Mouse (Mus musculus) CH12.LX (cell line): ENCODE results near the gene Thbs1. TPM values are rescaled to one million over a fixed set of nuclear protein-coding genes. Genes with fewer than 3 reads are reported as not detected.

Experiments
- DNase-seq: peaks from one replicate; pipeline ENCODE4 v3.0.0-alpha.2; 2013; ENCODE audit errors: extremely low read depth
- H3K27ac ChIP-seq: 2 replicates; pipeline ENCODE4 v1.5.1; 2012; ENCODE audit warnings: low read depth, mild to moderate bottlenecking, control low read depth, moderate library complexity; ENCODE audit not compliant: insufficient read depth
- H3K27me3 ChIP-seq: replicated peaks from 2 replicates; pipeline ENCODE3; 2012; ENCODE audit warnings: inconsistent platforms
- H3K36me3 ChIP-seq, 2 experiments: replicated peaks in 1 of 2; 2 replicates each; pipeline versions ENCODE3 to v1.6.1; 2012; ENCODE audit warnings: inconsistent platforms in 1 of 2, low read length in 1 of 2, mild to moderate bottlenecking in 1 of 2, mixed read lengths in 1 of 2, moderate library complexity in 1 of 2; ENCODE audit not compliant: control insufficient read depth in 1 of 2, insufficient read depth in 1 of 2
- H3K4me1 ChIP-seq, 2 experiments: 2 replicates each; pipeline ENCODE4 v1.6.1; 2012; ENCODE audit warnings: inconsistent platforms in 1 of 2, moderate library complexity in 1 of 2; ENCODE audit not compliant: insufficient read depth in 2 of 2, control insufficient read depth in 1 of 2
- H3K4me2 ChIP-seq: 2 replicates; pipeline ENCODE4 v1.6.1; 2012; ENCODE audit warnings: low read depth, mild to moderate bottlenecking, control low read depth; ENCODE audit not compliant: poor library complexity, insufficient read depth, severe bottlenecking
- H3K4me3 ChIP-seq, 3 experiments: fragments of 150-350 bp in 1 of 3; sonication (generic) in 1 of 3; replicated peaks in 1 of 3; 2 replicates each; pipeline versions ENCODE3 to v1.5.1; 2011 to 2012; ENCODE audit warnings: low read depth in 2 of 3, low read length in 2 of 3, mild to moderate bottlenecking in 2 of 3, moderate library complexity in 2 of 3, control low read depth in 1 of 3, improper control_type of control experiment in 1 of 3, inconsistent platforms in 1 of 3, mixed read lengths in 1 of 3; ENCODE audit not compliant: poor library complexity in 1 of 3
- H3K79me2 ChIP-seq: replicated peaks from 2 replicates; pipeline ENCODE4 v1.6.1; 2012; ENCODE audit warnings: mild to moderate bottlenecking, moderate library complexity; ENCODE audit not compliant: control insufficient read depth, poor library complexity, insufficient read depth, severe bottlenecking; ENCODE audit errors: extremely low read depth
- H3K9ac ChIP-seq: 2 replicates; pipeline ENCODE4 v1.6.1; 2012; ENCODE audit warnings: low read depth, mild to moderate bottlenecking, control low read depth, moderate library complexity; ENCODE audit not compliant: insufficient read depth
- H3K9me3 ChIP-seq: replicated peaks from 2 replicates; pipeline ENCODE3; 2012; ENCODE audit warnings: low read length, inconsistent platforms, mixed read lengths
- BHLHE40 ChIP-seq: IDR thresholded peaks from 2 replicates; pipeline ENCODE4 v1.6.1; 2011; ENCODE audit warnings: mild to moderate bottlenecking, low read depth, low read length, improper control_type of control experiment
- CHD1 ChIP-seq: IDR thresholded peaks from 2 replicates; pipeline ENCODE4 v1.6.1; 2012; ENCODE audit warnings: low read depth, low read length, improper control_type of control experiment, inconsistent platforms
- CHD2 ChIP-seq: IDR thresholded peaks from 2 replicates; pipeline ENCODE4 v1.6.1; 2011; ENCODE audit warnings: low read length, improper control_type of control experiment
- CTCF ChIP-seq, 2 experiments: IDR thresholded peaks in 1 of 2; conservative IDR thresholded peaks in 1 of 2; 2 replicates each; pipeline ENCODE4 v1.5.1; 2011 to 2012; ENCODE audit warnings: low read depth in 2 of 2, low read length in 2 of 2, improper control_type of control experiment in 1 of 2, inconsistent platforms in 1 of 2, mild to moderate bottlenecking in 1 of 2, moderate library complexity in 1 of 2
- E2F4 ChIP-seq: IDR thresholded peaks from 2 replicates; pipeline ENCODE4 v1.6.1; 2011; ENCODE audit warnings: low read depth, low read length, improper control_type of control experiment; ENCODE audit not compliant: insufficient replicate concordance
- EP300 ChIP-seq: IDR thresholded peaks from 2 replicates; pipeline ENCODE4 v1.6.1; 2011; ENCODE audit warnings: low read length, improper control_type of control experiment
- ETS1 ChIP-seq: conservative IDR thresholded peaks from 2 replicates; pipeline ENCODE4 v1.6.1; 2012; ENCODE audit warnings: low read depth, mild to moderate bottlenecking, inconsistent platforms, low read length, improper control_type of control experiment, moderate library complexity
- GABPA ChIP-seq: IDR thresholded peaks from 2 replicates; pipeline ENCODE4 v1.6.1; 2012; ENCODE audit warnings: low read depth, low read length, improper control_type of control experiment, inconsistent platforms; ENCODE audit not compliant: insufficient replicate concordance
- HCFC1 ChIP-seq: IDR thresholded peaks from 2 replicates; pipeline ENCODE4 v1.6.1; 2012; ENCODE audit warnings: low read depth, mild to moderate bottlenecking, inconsistent platforms, low read length, improper control_type of control experiment
- JUN ChIP-seq: IDR thresholded peaks from 2 replicates; pipeline ENCODE4 v1.6.1; 2011; ENCODE audit warnings: low read depth, mild to moderate bottlenecking, low read length, improper control_type of control experiment, moderate library complexity; ENCODE audit not compliant: insufficient read depth
- KAT2A ChIP-seq: IDR thresholded peaks from 2 replicates; pipeline ENCODE4 v1.6.1; 2012; ENCODE audit warnings: low read length, improper control_type of control experiment, inconsistent platforms; ENCODE audit not compliant: insufficient replicate concordance
- MAFK ChIP-seq: IDR thresholded peaks from 2 replicates; pipeline ENCODE4 v1.6.1; 2011; ENCODE audit warnings: low read length, improper control_type of control experiment; ENCODE audit not compliant: insufficient replicate concordance
- MAZ ChIP-seq: IDR thresholded peaks from 2 replicates; pipeline ENCODE4 v1.6.1; 2012; ENCODE audit warnings: low read depth, mild to moderate bottlenecking, inconsistent platforms, low read length, improper control_type of control experiment, moderate library complexity
- MXI1 ChIP-seq: IDR thresholded peaks from 2 replicates; pipeline ENCODE4 v1.6.1; 2011; ENCODE audit warnings: mild to moderate bottlenecking, low read depth, low read length, improper control_type of control experiment
- MYC ChIP-seq: IDR thresholded peaks from 2 replicates; pipeline ENCODE4 v1.6.1; 2011; ENCODE audit warnings: low read depth, mild to moderate bottlenecking, improper control_type of control experiment, low read length
- NELFE ChIP-seq: IDR thresholded peaks from 2 replicates; pipeline ENCODE4 v1.6.1; 2011; ENCODE audit warnings: low read depth, low read length, improper control_type of control experiment
- NRF1 ChIP-seq: IDR thresholded peaks from 2 replicates; pipeline ENCODE4 v1.6.1; 2014; ENCODE audit warnings: low read depth, mild to moderate bottlenecking, inconsistent platforms, low read length, improper control_type of control experiment, moderate library complexity
- POLR2AphosphoS2 ChIP-seq: IDR thresholded peaks from 2 replicates; pipeline ENCODE4 v1.6.1; 2011; ENCODE audit warnings: low read depth, low read length, improper control_type of control experiment
- RCOR1 ChIP-seq: conservative IDR thresholded peaks from 2 replicates; pipeline ENCODE4 v1.6.1; 2012; ENCODE audit warnings: low read depth, mild to moderate bottlenecking, inconsistent platforms, low read length, improper control_type of control experiment
- SIN3A ChIP-seq: IDR thresholded peaks from 2 replicates; pipeline ENCODE4 v1.6.1; 2012; ENCODE audit warnings: low read length, improper control_type of control experiment, inconsistent platforms
- SMC3 ChIP-seq: IDR thresholded peaks from 2 replicates; pipeline ENCODE4 v1.6.1; 2011; ENCODE audit warnings: low read depth, low read length, improper control_type of control experiment
- TBP ChIP-seq: conservative IDR thresholded peaks from 2 replicates; pipeline ENCODE4 v1.6.1; 2011; ENCODE audit warnings: low read depth, low read length, improper control_type of control experiment
- USF1 ChIP-seq: IDR thresholded peaks from 2 replicates; pipeline ENCODE4 v1.6.1; 2014; ENCODE audit warnings: low read depth, mild to moderate bottlenecking, inconsistent platforms, low read length, improper control_type of control experiment
- ZMIZ1 ChIP-seq: IDR thresholded peaks from 2 replicates; pipeline ENCODE4 v1.6.1; 2012; ENCODE audit warnings: low read depth, mild to moderate bottlenecking, inconsistent platforms, low read length, improper control_type of control experiment
- dilution Hi-C: fragments of 300-500 bp; cut with MboI; formaldehyde crosslinking; loops from 2 replicates; pipeline ENCODE4 v1.14.3; 2020; ENCODE audit warnings: low sequenced_read_pairs; ENCODE audit not compliant: extremely low pct_unique_long_range_greater_than_20kb, extremely low pct_ligation_motif_present
- in situ Hi-C: fragments of 300-500 bp; cut with MboI; formaldehyde crosslinking; loops from 3 replicates; pipeline ENCODE4 v1.14.3; 2019; ENCODE audit warnings: low sequenced_read_pairs, low pct_ligation_motif_present, low pct_unique_long_range_greater_than_20kb, mixed read lengths
- polyA plus RNA-seq: library from polyadenylated mRNA; unstranded; fragments of >175 nt; gene quantifications from 2 replicates; pipeline ENCODE4 v1.2.1, GENCODE M21; 2012; ENCODE audit warnings: low read depth; ENCODE audit not compliant: insufficient read length
- total RNA-seq, 2 experiments: library from RNA; depleted of rRNA; stranded (reverse); fragments of 300-350 nt in 1 of 2; fragments of >200 nt in 1 of 2; gene quantifications; 2 replicates each; pipeline ENCODE4 v1.2.3; 2012 to 2014

The Thbs1 gene
- total and polyA plus RNA-seq, 3 experiments: 0.03 TPM; not detected in 2

DNA sequence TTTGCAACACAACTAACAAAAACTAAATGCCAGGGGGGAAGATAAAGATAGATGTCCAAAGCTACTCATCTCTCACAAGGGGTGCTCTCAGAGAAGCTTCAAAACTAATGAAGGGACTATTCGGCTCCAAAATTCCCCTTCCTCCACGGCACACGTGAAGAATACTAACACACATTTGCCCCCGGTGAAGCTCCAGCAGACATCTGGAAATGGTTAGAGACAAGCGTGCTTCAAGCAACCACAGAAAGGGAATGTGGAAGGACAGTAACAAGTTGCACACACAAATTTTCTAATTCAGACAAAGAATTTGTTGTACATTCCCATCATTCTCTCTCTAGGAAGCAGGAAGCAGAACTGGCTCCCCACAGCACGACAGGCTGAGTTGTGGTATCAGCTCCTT lies 47.5 kb downstream of the Thbs1 start:
- TF ChIP-seq NELFE: no peak
- no peak for TF ChIP-seq RCOR1
- TF ChIP-seq EP300: no peak
- TF ChIP-seq SIN3A: no peak
- no peak for TF ChIP-seq SMC3
- no peak for TF ChIP-seq JUN
- no peak for TF ChIP-seq HCFC1
- no peak for TF ChIP-seq GABPA
- TF ChIP-seq POLR2AphosphoS2: no peak
- TF ChIP-seq BHLHE40: no peak
- no peak for TF ChIP-seq NRF1
- no peak for TF ChIP-seq MAFK
- TF ChIP-seq KAT2A: no peak
- no peak for TF ChIP-seq CHD1
- dilution Hi-C loops (no loop called here), in situ Hi-C loops (no loop called here)
- no peak for DNase-seq
- no peaks in the 10 kb centered on the region for H3K27me3 ChIP-seq
- no peaks in the 10 kb centered on the region for H3K36me3 ChIP-seq
- no peak overlapping the region for H3K4me2 ChIP-seq
- H3K9me3 ChIP-seq: no peaks in the 10 kb centered on the region
- H3K4me3 ChIP-seq: no peak overlapping the region
- peaks cover 0 to 30% of the 10 kb centered on the region in 2 experiments; a peak in 2 of 4 replicates for H3K4me1 ChIP-seq
- H3K9ac ChIP-seq: no peak overlapping the region
- no peak overlapping the region for H3K27ac ChIP-seq
- no peaks in the 10 kb centered on the region for H3K79me2 ChIP-seq

DNA sequence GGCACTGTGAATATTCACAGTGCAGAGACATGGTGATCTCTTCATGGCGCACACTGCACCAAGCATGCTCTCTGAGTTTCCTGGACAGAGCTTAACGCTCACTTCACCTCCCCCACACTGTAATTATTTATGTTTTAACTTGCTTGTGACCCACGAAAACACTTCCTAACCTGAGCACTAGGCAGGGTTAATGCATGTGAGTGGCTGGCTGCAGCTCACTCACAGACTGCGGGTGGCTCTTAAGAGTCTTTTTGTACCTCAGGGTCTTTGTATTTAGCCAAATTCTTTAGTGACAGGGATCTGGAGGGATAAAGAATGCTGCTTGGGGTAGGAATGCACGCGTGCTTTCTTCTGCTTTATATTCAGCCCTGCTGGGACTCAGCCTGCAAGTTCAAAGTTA lies 48.9 kb downstream of the Thbs1 start:
- Histone ChIP-seq H3K27me3 (no peaks in the 10 kb centered on the region), H3K9ac (no peak overlapping the region), H3K4me1 (peaks cover 0 to 39% of the 10 kb centered on the region in 2 experiments; a peak in 2 of 4 replicates), H3K9me3 (no peaks in the 10 kb centered on the region), H3K4me2 (no peak overlapping the region)
- dilution Hi-C loops: no loop called here
- TF ChIP-seq NRF1 (no peak), MAZ (no peak), E2F4 (no peak), ZMIZ1 (no peak), MYC (no peak), BHLHE40 (no peak), JUN (no peak), ETS1 (no peak), USF1 (no peak), MAFK (no peak), HCFC1 (no peak), TBP (no peak), MXI1 (no peak), CTCF (conservative IDR thresholded peaks at IDR 0.05 in 1 of 2, IDR thresholded peaks at IDR 0.05 in 1 of 2; ENCODE audit: low read depth in 2 of 2, low read length in 2 of 2) (no peak), CHD2 (no peak), SIN3A (no peak)
- TF ChIP-seq, all 38 proteins: peak for 0
- in situ Hi-C loops: no loop called here
- DNase-seq: no peak
- Histone ChIP-seq H3K79me2 (no peaks in the 10 kb centered on the region), H3K27ac (no peak overlapping the region), H3K36me3 (no peaks in the 10 kb centered on the region), H3K4me3 (no peak overlapping the region)
